Mouse (Mus musculus) CD4-positive, CD25-positive, alpha-beta regulatory T cell, adult 2 months (primary cell): Measurements from ENCODE around the gene Rtkn2.
A peak's percentile ranks its signal among the peaks of the same experiment; 100 is the strongest.
"Not testable (repeated sequence)": the region's sequence is repeated elsewhere in the genome, so short reads cannot be mapped to it uniquely, and the experiment has no call there.

Experiments used
- DNase-seq: peaks from one replicate; pipeline ENCODE4 v3.0.0-alpha.2; 2012; ENCODE audit warnings: low read depth, low spot score

The Rtkn2 gene

GRCm38 (mm10) chr10:68075181-68075580, 95.8 kb downstream of the Rtkn2 start:
- no peak for DNase-seq

GRCm38 (mm10) chr10:68078708-68079107, 99.3 kb downstream of the Rtkn2 start:
- no peak for DNase-seq

GRCm38 (mm10) chr10:68079910-68080670, 100.7 kb downstream of the Rtkn2 start:
- no peak for DNase-seq

GRCm38 (mm10) chr10:68081712-68082111, 102.3 kb downstream of the Rtkn2 start:
- DNase-seq = peak; percentile 72

GRCm38 (mm10) chr10:68085574-68085973, 106.2 kb downstream of the Rtkn2 start:
- DNase-seq = no peak

GRCm38 (mm10) chr10:68086973-68087372, 107.6 kb downstream of the Rtkn2 start:
- DNase-seq = no peak

GRCm38 (mm10) chr10:68087722-68088121, 108.4 kb downstream of the Rtkn2 start:
- no peak for DNase-seq

GRCm38 (mm10) chr10:68089435-68090196, 110.2 kb downstream of the Rtkn2 start:
- peak; percentile 82 for DNase-seq

- DNase-seq = no peak
Measured at GRCm38 (mm10) chr10:68090197-68090535, 110.8 kb downstream of the Rtkn2 start.

- no peak for DNase-seq
Measured at GRCm38 (mm10) chr10:68090544-68090943, 111.2 kb downstream of the Rtkn2 start.

GRCm38 (mm10) chr10:68091011-68091410, 111.6 kb downstream of the Rtkn2 start:
- no peak for DNase-seq

GRCm38 (mm10) chr10:68091840-68092239, 112.5 kb downstream of the Rtkn2 start:
- DNase-seq = peak; percentile 31

- DNase-seq = no peak
Measured at GRCm38 (mm10) chr10:68093496-68093895, 114.1 kb downstream of the Rtkn2 start.

- no peak for DNase-seq
Measured at GRCm38 (mm10) chr10:68095136-68095535, 115.8 kb downstream of the Rtkn2 start.

GRCm38 (mm10) chr10:68096395-68096794, 117.0 kb downstream of the Rtkn2 start:
- DNase-seq = no peak

- no peak for DNase-seq
Measured at GRCm38 (mm10) chr10:68097821-68098675, 118.7 kb downstream of the Rtkn2 start.

- DNase-seq = not testable (repeated sequence)
Measured at GRCm38 (mm10) chr10:68099801-68100200, 120.4 kb downstream of the Rtkn2 start.

- no peak for DNase-seq
Measured at GRCm38 (mm10) chr10:68100506-68100905, 121.1 kb downstream of the Rtkn2 start.

- DNase-seq = no peak
Measured at GRCm38 (mm10) chr10:68101251-68101650, 121.9 kb downstream of the Rtkn2 start.

- no peak for DNase-seq
Measured at GRCm38 (mm10) chr10:68102566-68102965, 123.2 kb downstream of the Rtkn2 start.

- DNase-seq = no peak
Measured at GRCm38 (mm10) chr10:68103078-68103855, 123.9 kb downstream of the Rtkn2 start.
